Mouse (Mus musculus): ENCODE results near the gene Maip1. TPM values are rescaled to one million over a fixed set of nuclear protein-coding genes. Genes with fewer than 3 reads are reported as not detected.

Gene Maip1
- polyA plus RNA-seq, 1 experiment from 2014 or later, result 21.2 TPM

- Histone ChIP-seq H3K4me3 (ENCODE audit: low read length) (no peak overlapping the region), H3K9me3 (ENCODE audit: control insufficient read depth, low read length) (no peaks in the 10 kb centered on the region), H3K9ac (ENCODE audit: low read depth, low read length) (no peak overlapping the region), H3K4me1 (ENCODE audit: control insufficient read depth, insufficient read depth, low read length) (peaks cover 15% of the 10 kb centered on the region; the same call in 1 of the 2 replicates), H3K4me2 (replicated peaks; ENCODE audit: low read depth, low read length) (peak overlapping the region; percentile 68), H3K36me3 (ENCODE audit: control insufficient read depth, insufficient read depth, low read length) (peaks cover 24% of the 10 kb centered on the region), H3K27ac (ENCODE audit: low read depth, low read length) (no peak overlapping the region), H3K27me3 (ENCODE audit: control insufficient read depth, insufficient read depth, low read length) (no peaks in the 10 kb centered on the region)
- 87% methylated on average over 2 of the region's 2 CpGs for WGBS
- ATAC-seq (ENCODE audit: low FRiP score, low TSS enrichment), result no peak
Measured at GRCm38 (mm10) chr1:57408994-57409393, 2.9 kb downstream of the Maip1 start.

- Histone ChIP-seq H3K27ac (ENCODE audit: low read depth, low read length) (no peak overlapping the region), H3K4me3 (ENCODE audit: low read length) (no peak overlapping the region), H3K4me2 (replicated peaks; ENCODE audit: low read depth, low read length) (no peak overlapping the region), H3K36me3 (ENCODE audit: control insufficient read depth, insufficient read depth, low read length) (peaks cover 38% of the 10 kb centered on the region), H3K4me1 (ENCODE audit: control insufficient read depth, insufficient read depth, low read length) (peaks cover 4% of the 10 kb centered on the region; the same call in 1 of the 2 replicates), H3K27me3 (ENCODE audit: control insufficient read depth, insufficient read depth, low read length) (no peaks in the 10 kb centered on the region), H3K9ac (ENCODE audit: low read depth, low read length) (no peak overlapping the region), H3K9me3 (ENCODE audit: control insufficient read depth, low read length) (no peaks in the 10 kb centered on the region; the same call in 1 of the 2 replicates)
- ATAC-seq (ENCODE audit: low FRiP score, low TSS enrichment), result no peak
- 90% methylated on average over 2 of the region's 2 CpGs for WGBS
Measured at GRCm38 (mm10) chr1:57413397-57413796, 7.3 kb downstream of the Maip1 start.

DNA sequence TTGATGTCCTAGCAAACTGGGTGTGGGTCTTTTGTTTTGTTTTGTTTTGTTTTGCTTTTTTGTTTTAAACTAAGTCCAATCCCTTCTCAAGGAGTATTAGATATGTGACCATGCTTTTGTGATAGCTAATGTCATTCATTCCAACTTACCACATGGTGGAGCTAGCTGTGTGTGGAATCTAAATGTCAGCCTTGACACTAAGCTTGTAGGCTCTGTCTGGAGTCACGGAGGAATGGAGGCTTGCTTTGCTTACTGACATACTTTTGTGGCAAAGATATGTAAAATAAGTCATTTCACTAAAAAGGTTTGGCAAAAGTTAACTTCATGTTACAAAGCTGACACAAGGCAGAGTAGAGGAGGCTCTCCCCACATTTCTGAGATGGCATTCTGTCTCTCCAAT, 17.6 kb downstream of the Maip1 start:
- Histone ChIP-seq H3K36me3 (ENCODE audit: control insufficient read depth, insufficient read depth, low read length) (no peaks in the 10 kb centered on the region), H3K9ac (ENCODE audit: low read depth, low read length) (no peak overlapping the region), H3K4me2 (replicated peaks; ENCODE audit: low read depth, low read length) (no peak overlapping the region), H3K27ac (ENCODE audit: low read depth, low read length) (no peak overlapping the region), H3K27me3 (ENCODE audit: control insufficient read depth, insufficient read depth, low read length) (no peaks in the 10 kb centered on the region), H3K4me3 (ENCODE audit: low read length) (no peak overlapping the region), H3K4me1 (ENCODE audit: control insufficient read depth, insufficient read depth, low read length) (no peaks in the 10 kb centered on the region; the same call in 1 of the 2 replicates), H3K9me3 (ENCODE audit: control insufficient read depth, low read length) (no peaks in the 10 kb centered on the region)
- WGBS, result 6% methylated on average over 1 of the region's 1 CpGs
- ATAC-seq (ENCODE audit: low FRiP score, low TSS enrichment), result 0 out of 2 replicates have a peak, but pooled peaks have one; percentile 63

DNA sequence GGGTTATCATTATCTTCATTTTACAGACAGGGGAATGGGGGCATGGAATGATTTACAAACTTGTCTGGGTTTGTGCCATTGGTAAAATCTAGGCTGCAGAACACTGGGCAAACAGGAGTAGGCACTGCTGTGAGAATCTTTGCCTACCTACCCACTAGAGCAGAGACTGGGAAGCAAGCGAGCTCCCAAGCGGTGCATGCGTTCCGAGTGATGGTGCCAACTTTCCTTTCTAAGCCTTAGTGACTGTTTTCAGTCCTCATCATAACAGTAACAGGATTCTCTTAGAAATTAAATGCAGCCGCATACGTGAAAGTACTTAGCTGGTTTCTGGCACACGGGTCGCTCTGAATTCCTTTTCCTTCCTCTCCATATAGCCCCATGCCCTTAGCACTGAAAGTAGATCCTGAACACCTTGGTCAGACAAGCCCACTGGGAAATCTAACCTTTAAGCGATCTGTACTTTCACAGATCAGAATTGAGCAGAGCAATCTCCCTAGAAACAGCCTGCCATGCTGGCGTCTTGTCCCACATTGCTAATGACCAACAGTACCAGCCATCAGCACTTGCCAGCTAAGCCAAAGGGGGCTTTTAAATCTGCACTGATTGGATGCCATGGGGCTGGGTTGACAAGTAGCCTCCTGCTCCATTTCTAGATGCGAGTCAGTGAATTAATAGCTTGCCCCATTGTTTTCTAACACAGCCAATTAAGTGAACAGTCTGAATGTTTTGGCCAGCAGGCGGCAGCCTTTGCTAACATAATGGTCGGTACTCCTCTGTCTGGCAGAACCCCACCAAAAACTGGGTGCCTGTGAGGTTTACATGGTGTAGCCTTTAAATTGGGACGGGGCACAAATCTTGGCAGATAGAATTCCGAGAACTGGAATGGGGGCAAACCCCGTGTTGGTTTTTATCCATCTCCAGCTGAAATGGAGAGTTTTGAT, 22.5 kb downstream of the Maip1 start:
- Histone ChIP-seq H3K4me2 (replicated peaks; ENCODE audit: low read depth, low read length) (no peak overlapping the region), H3K9me3 (ENCODE audit: control insufficient read depth, low read length) (no peaks in the 10 kb centered on the region), H3K4me1 (ENCODE audit: control insufficient read depth, insufficient read depth, low read length) (peaks cover 7% of the 10 kb centered on the region; the same call in 1 of the 2 replicates), H3K9ac (ENCODE audit: low read depth, low read length) (no peak overlapping the region), H3K27me3 (ENCODE audit: control insufficient read depth, insufficient read depth, low read length) (no peaks in the 10 kb centered on the region), H3K27ac (ENCODE audit: low read depth, low read length) (no peak overlapping the region), H3K36me3 (ENCODE audit: control insufficient read depth, insufficient read depth, low read length) (no peaks in the 10 kb centered on the region), H3K4me3 (ENCODE audit: low read length) (no peak overlapping the region)
- ATAC-seq (ENCODE audit: low FRiP score, low TSS enrichment), result peak; percentile 77
- 55% methylated on average over 16 of the region's 16 CpGs for WGBS

DNA sequence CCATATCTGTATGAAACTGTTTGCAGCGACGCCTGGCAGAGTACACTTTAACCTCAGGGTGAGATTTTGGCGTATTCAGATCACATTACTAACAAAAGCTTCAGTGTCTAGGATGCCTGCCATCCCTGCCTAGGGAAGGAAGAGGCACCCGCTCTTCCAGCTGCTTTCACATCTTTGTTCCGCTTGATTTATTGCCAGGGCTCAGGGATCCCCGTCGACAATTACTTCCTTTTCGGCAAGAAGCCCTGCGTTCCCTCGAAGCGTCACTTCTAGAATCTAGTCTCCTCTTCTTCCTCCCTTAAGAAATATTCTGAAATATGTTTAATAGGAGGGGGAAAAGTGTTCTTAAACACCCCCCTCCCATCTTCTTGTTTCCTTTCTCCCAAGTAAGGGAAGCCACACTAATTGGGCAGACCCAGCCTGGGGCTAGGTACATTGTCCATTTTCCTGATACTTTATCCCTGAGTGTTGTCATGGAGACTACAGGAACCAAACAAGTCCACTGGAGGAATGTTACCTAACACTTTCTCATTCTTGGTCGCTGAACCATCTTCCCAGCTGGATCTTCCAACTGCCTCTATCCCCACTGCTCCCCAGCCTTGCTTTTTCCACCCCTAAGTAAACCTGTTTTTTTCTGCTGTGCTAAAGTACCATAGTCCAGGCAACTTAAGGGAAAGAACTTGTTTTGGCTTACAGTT, 23.8 kb downstream of the Maip1 start:
- H3K27me3 ChIP-seq (ENCODE audit: control insufficient read depth, insufficient read depth, low read length), result no peaks in the 10 kb centered on the region
- peaks cover 7% of the 10 kb centered on the region; the same call in 1 of the 2 replicates for H3K4me1 ChIP-seq (ENCODE audit: control insufficient read depth, insufficient read depth, low read length)
- ATAC-seq (ENCODE audit: low FRiP score, low TSS enrichment), result peak; percentile 74; the same call in 1 of the 2 replicates
- H3K4me3 ChIP-seq (ENCODE audit: low read length), result no peak overlapping the region
- H3K9ac ChIP-seq (ENCODE audit: low read depth, low read length), result peak overlapping the region; percentile 14; the same call in 1 of the 2 replicates
- no peak overlapping the region for H3K27ac ChIP-seq (ENCODE audit: low read depth, low read length)
- H3K4me2 ChIP-seq (replicated peaks; ENCODE audit: low read depth, low read length), result peak overlapping the region; percentile 33
- H3K9me3 ChIP-seq (ENCODE audit: control insufficient read depth, low read length), result no peaks in the 10 kb centered on the region
- H3K36me3 ChIP-seq (ENCODE audit: control insufficient read depth, insufficient read depth, low read length), result no peaks in the 10 kb centered on the region
- 1% methylated on average over 12 of the region's 12 CpGs for WGBS

DNA sequence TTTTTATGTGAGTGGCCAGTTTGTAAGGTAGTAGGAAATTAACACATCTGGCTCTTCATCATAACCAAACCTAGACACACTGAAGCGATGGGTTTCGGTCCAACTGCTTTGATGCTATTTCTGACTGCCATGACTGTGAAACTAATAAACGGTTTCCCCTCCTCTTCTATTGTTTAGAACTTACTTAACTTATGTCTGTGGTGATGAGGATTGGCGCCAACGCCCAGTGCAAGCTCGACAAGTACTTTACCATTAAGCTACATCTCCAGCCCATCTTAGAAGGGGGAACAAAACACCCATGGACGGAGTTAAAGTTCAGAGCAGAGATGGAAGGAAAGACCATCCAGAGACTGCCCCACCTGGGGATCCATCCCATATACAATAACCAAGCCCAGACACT, 27.0 kb downstream of the Maip1 start:
- no peak for ATAC-seq (ENCODE audit: low FRiP score, low TSS enrichment)
- H3K4me1 ChIP-seq (ENCODE audit: control insufficient read depth, insufficient read depth, low read length), result peaks cover 7% of the 10 kb centered on the region; the same call in 1 of the 2 replicates
- 92% methylated on average over 7 of the region's 7 CpGs for WGBS

GRCm38 (mm10) chr1:57436408-57436807, 30.3 kb downstream of the Maip1 start:
- Histone ChIP-seq H3K9me3 (ENCODE audit: control insufficient read depth, low read length) (no peaks in the 10 kb centered on the region), H3K4me1 (ENCODE audit: control insufficient read depth, insufficient read depth, low read length) (no peaks in the 10 kb centered on the region), H3K9ac (ENCODE audit: low read depth, low read length) (no peak overlapping the region), H3K4me2 (replicated peaks; ENCODE audit: low read depth, low read length) (peak overlapping the region; percentile 32), H3K4me3 (ENCODE audit: low read length) (no peak overlapping the region), H3K27me3 (ENCODE audit: control insufficient read depth, insufficient read depth, low read length) (no peaks in the 10 kb centered on the region), H3K36me3 (ENCODE audit: control insufficient read depth, insufficient read depth, low read length) (no peaks in the 10 kb centered on the region), H3K27ac (ENCODE audit: low read depth, low read length) (no peak overlapping the region)
- WGBS, result 45% methylated on average over 9 of the region's 9 CpGs
- ATAC-seq (ENCODE audit: low FRiP score, low TSS enrichment), result peak; percentile 39; the same call in 1 of the 2 replicates

More for the DNA sequence above, 27.0 kb downstream of the Maip1 start:
- Histone ChIP-seq H3K9ac (ENCODE audit: low read depth, low read length) (no peak overlapping the region), H3K27ac (ENCODE audit: low read depth, low read length) (no peak overlapping the region), H3K27me3 (ENCODE audit: control insufficient read depth, insufficient read depth, low read length) (no peaks in the 10 kb centered on the region), H3K4me3 (ENCODE audit: low read length) (no peak overlapping the region), H3K9me3 (ENCODE audit: control insufficient read depth, low read length) (no peaks in the 10 kb centered on the region), H3K4me2 (replicated peaks; ENCODE audit: low read depth, low read length) (no peak overlapping the region), H3K36me3 (ENCODE audit: control insufficient read depth, insufficient read depth, low read length) (no peaks in the 10 kb centered on the region)

GRCm38 (mm10) chr1:57436954-57437353, 30.8 kb downstream of the Maip1 start:
- Histone ChIP-seq H3K27me3 (ENCODE audit: control insufficient read depth, insufficient read depth, low read length) (no peaks in the 10 kb centered on the region), H3K4me2 (replicated peaks; ENCODE audit: low read depth, low read length) (peak overlapping the region; percentile 32), H3K4me1 (ENCODE audit: control insufficient read depth, insufficient read depth, low read length) (no peaks in the 10 kb centered on the region), H3K9ac (ENCODE audit: low read depth, low read length) (peak overlapping the region; percentile 37; the same call in 1 of the 2 replicates), H3K9me3 (ENCODE audit: control insufficient read depth, low read length) (no peaks in the 10 kb centered on the region), H3K27ac (ENCODE audit: low read depth, low read length) (no peak overlapping the region), H3K36me3 (ENCODE audit: control insufficient read depth, insufficient read depth, low read length) (no peaks in the 10 kb centered on the region), H3K4me3 (ENCODE audit: low read length) (0 out of 2 replicates have a peak overlapping the region, but pooled peaks have one; percentile 9)
- no peak for ATAC-seq (ENCODE audit: low FRiP score, low TSS enrichment)
- 35% methylated on average over 9 of the region's 9 CpGs for WGBS

Data from kidney, embryonic 14.5 days (tissue).